Mouse (Mus musculus) embryo, embryonic 10.5 days (tissue): Measurements from ENCODE around the gene Ip6k3.

Experiments
- DNase-seq: peaks from one replicate; pipeline ENCODE4 v3.0.0-alpha.2; 2015; ENCODE audit warnings: low spot score

The Ip6k3 gene

GRCm38 (mm10) chr17:27152976-27153723 lies 14.4 kb downstream of the Ip6k3 start:
- no peak for DNase-seq

DNA sequence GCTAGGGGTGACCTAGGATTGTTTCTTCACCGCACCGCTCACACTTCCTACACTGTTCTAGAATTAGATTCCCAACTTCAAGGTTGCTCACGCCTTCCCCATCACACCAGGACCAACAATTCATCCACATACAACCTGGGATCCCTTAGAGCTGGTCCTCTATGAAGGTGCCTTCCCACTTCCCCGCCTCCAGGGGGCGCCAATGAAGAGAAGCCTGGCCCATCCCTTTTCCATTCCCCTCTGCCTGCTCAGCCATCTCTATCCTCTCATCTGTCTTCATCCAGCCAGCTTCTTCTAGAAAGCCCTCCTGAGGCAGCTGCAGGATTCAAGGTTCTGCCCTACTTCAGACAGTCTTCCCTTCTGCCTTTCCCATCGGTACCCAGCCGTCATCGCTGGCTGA lies 16.2 kb downstream of the Ip6k3 start:
- no peak for DNase-seq

DNA sequence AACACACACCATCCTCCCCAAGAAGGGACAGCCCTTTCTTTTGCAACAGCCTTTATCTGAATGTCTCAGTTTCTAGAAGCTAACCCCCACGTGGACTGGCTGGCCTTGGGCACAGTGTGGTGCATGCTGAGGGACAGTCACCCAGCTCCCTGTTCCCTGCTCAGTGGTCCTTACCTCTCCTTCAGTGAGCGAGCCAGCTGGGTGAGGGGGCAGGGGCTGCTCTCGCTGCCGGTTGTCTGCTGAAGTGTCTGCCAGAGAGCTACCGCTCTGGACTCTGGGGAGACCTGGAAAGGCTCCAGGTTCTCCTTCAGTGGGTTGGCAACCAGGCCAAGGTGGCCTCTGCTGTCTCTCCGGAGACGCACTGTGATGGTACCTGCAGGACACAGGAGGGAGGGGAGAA lies 16.7 kb downstream of the Ip6k3 start:
- DNase-seq: no peak

- peak; percentile 59 for DNase-seq
Observed at GRCm38 (mm10) chr17:27146323-27146923, 21.2 kb downstream of the Ip6k3 start.

GRCm38 (mm10) chr17:27144152-27144551 lies 23.4 kb downstream of the Ip6k3 start:
- DNase-seq: no peak

DNA sequence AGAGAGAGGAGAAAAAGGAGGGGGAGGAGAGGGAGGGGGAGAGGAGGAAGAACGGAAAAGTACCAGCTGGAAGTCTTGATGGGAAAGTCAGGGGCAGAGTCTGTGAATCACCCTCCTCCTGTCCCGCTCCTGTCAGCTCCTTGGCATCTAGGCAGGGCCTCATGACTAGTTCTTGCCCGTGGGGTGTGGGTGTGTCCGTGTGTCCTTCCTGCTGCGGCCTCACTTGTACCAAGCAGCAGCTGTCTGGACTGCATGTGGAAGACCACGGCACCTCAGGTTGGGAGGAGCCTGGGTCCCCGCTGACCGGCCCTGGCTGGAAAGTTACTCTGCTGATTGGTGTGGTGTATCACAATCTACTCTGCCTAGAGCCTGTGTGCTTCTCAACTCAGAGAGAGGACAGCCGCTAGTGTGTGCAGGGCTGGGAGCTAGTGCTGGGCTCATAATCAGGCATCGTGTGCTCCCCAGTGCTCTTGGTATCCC lies 25.6 kb downstream of the Ip6k3 start:
- no peak for DNase-seq

DNA sequence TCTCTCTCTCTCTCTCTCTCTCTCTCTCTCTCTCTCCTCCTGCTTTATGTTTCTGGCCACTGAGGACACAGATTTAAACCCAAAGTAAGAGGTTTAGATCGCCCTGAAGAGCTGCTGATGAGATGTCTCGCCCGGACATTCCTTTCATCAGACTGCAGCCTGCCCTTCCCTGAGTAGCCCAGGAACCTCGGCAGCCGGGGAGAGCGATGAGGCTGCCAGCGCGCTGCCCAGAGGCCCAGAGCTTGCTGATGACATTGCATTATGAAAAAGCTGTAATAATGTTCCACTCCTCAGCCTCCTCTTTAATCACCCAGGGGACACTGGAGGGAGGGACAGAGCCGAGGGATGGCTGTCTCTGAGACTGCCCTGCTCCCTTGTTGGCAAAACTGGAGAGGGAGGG lies 27.3 kb downstream of the Ip6k3 start:
- DNase-seq: no peak

GRCm38 (mm10) chr17:27139304-27139703 lies 28.3 kb downstream of the Ip6k3 start:
- no peak for DNase-seq

GRCm38 (mm10) chr17:27138396-27138795 lies 29.2 kb downstream of the Ip6k3 start:
- DNase-seq: no peak

DNA sequence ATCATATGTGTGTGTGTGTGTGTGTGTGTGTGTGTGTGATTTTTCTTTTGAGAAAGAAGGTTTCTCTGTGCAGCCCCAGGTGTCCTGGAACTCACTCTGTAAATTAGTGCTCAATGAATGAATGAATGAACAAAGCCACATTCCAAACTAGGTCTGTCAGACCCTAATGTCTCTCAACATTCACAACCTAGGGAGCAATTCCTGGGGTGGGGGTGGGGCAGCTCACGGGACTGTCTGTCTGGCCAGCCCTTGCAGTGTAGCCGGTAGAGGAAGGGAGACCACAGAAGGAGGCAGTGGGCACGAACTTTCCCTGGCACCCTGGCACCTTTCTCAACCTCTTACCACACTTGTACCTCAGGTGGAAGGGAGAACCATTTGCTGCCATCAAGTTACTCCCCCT lies 32.9 kb downstream of the Ip6k3 start:
- DNase-seq: no peak

DNA sequence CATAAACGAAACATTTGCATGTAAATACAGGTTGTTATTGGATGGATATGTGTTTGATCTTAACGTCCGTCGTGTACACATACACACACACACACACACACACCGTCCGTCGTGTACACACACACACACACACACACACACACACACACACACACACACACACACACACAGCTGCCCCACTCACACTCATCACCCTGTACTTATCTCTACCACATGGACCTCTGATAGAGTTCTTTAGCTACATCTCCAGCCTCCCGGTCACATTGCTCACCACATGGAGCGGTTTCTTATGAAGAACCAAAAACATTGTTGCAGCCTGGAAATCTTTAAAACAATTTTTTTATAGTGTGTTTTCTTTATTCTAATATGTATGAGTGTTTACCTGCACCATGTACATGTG lies 33.4 kb downstream of the Ip6k3 start:
- no peak for DNase-seq

GRCm38 (mm10) chr17:27133551-27134141 lies 33.9 kb downstream of the Ip6k3 start, which contains the start of gene Uqcc2:
Uqcc2 (minus strand) TSS chr17:27133916.
- DNase-seq: peak; percentile 99

DNA sequence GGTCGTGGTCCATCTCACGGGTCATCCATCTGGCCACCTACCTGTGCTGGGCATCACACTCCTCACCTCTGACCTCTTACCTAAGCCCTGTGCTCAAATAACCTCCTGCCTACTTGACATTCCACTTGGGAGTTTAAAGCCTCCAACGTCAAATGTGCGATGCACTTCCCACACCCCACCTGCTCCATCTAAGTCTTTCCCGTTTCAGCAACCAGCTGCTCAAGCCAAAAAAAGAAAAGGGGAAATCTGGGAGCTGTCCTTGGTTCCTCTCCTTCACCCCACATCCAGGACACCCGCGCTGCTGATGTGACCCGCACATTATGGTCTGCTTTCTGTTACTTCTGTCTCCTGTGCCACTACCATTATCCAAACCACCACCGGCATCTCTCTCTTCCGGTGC lies 35.4 kb downstream of the Ip6k3 start:
- DNase-seq: no peak

DNA sequence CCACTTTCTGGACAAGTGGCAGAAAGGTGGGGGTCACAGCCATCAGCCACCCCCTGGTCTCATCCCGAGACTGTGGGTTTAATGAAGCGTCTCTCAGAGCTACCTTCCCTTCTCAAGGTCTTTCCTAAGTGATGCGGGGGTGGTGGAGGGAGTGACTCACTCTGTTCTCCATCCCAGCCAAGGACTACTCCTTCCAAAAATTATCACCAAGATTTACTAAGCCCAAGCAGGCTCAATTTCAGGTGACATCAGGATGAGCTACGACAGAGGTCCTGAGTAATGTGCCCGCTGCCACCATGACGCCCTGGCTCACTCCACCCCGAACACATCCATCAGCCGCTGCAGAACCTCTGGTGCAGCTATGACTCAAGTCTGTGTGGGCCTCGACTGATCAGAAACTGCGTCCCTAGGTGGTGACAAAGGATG lies 36.3 kb downstream of the Ip6k3 start:
- DNase-seq: no peak

DNA sequence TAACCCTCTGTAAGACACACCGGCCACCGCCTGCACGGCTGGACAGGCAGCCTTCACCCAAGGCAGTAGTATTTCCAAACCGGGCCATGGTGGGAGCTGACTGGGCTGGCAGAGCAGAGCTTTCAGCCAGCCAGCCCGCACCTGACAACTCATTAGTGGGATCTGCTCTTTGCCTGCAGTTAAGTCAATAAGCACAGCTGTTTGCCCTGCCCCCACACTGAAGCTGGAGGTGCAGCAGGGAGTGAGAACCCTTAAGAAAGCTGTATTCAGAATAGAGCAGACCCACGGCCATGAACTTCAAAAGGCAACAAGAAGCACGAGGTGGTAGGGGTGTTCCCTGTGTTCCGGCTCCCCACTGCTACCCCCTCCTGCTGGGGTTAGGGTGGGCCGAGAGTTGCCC lies 37.3 kb downstream of the Ip6k3 start:
- no peak for DNase-seq

DNA sequence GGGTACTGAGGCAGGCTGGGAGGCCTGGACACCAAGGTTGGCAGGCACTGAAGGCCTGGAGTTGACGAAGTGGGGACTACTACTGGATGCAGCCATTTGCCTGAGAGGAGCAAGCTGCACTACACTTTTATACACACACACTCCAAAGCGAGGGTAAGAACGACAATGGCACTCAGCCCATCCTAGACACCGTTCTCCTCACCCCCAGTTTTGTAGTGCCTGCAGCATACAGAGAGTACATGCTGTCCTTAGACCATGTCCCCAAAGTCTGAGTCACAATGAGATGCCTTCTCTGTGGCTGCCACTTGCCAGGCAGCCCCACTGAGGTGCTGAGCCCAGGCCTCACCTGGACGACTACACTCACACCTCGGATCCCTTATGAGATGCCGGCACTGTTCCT lies 37.8 kb downstream of the Ip6k3 start:
- DNase-seq: no peak

- no peak for DNase-seq
Observed at GRCm38 (mm10) chr17:27129291-27129690, 38.3 kb downstream of the Ip6k3 start.

DNA sequence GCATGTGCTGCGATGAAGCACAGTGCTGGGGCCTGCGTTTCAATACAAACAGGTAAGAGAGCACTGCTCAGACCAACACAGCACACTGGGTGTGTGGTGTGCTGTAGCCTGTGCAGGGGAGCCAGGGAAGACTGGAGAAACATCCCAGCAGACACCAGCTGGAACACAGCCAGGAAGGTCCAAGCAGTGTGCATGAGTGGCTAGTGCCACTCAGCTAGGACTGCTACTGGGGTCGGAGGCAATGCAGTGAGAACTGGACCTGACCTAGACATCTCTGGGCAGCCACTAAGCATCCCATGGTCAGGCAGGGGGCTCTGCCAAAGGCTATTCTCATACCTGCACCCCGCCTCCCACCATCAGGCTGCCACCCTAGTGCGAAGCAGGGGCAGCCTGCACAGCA lies 39.4 kb downstream of the Ip6k3 start:
- no peak for DNase-seq

DNA sequence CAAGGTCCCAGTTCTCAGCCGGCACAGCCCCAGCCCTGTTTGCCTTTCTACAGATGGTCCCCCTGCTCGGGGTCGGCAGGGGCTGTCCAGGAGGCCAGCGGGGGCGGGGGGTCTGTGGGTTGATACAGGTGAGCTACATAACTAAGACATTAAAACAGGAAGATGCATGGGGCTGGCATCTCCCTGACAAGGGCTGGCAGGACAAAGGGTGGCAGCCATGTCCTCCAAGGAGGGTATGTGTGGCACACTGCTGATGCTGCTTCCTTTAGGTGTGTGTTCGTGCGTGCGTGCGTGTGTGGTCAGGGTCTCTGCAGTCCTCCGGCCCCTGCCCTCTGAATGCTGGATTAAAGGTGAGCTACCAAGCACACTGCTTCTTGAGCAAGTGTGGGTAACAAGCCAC lies 40.6 kb downstream of the Ip6k3 start:
- no peak for DNase-seq

DNA sequence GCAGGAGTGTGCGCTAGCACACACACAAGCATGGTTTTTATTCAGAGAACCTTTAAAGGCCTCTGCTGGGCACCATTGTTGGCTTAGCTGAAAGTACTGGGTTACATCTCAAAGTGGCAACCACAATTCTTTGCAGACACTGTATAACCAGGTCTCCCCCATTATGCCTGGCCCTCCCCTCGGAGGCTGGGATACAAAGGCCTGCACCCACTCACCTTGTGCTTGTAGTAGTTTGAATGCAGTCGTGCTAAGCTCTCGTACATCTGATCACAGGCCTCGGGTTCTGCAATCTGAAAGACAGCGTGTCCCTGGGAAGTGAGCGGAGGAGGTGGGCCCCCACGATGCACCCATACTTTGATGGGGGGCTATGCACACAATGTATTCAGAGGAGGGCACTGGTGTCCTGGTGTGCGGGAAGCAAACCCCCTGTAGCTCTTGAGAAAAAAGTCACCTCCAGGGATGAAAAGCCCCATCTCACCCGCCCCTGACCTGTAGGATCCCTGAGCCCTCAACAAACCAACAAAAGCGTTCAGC lies 41.9 kb downstream of the Ip6k3 start:
- no peak for DNase-seq

DNA sequence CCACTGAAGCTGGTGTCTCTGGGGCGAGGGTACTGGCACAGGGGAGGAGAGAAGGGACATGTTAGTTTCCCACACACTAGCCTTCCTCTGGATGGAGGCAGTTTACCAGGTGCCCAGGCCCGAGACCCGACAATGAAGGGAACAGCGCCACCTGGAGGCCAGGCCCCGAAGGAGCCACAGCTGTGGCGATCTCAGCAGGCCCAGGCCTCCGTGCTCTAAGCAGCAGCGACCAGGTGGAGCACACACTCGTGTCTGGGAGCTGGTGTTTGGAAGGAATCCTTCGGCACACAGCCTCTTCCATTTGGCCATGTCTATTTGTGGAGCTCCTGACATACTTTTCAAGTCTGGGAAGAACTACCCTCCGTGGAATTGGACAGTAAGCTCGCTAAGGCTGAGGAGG lies 42.4 kb downstream of the Ip6k3 start:
- DNase-seq: peak; percentile 76

DNA sequence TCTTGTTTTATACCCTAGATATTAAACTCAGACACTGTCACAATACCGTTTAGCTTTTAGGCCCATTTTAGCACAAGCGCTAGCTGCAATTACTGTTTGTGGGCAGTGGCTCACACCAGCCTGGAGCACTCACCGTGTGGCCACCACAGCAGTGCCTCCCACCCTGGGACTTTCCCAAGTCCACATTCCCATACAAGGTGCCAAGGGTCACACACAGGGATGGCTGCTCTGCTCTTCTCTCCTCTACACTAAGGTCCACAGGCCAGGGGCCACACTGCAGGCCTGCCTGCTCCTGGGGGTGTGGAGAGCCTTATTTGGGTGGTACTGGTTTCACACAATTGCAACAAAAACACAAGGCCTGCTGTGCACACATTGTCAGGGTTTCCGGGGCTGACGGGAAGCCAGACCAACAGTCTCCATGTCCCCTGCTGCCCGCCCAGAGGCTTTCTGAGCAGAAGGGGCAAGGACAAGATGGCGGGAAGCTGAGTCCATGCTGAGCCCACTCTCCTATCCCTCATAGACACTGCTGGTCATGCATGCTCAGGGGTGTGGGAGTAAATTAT lies 43.7 kb downstream of the Ip6k3 start:
- no peak for DNase-seq

GRCm38 (mm10) chr17:27123103-27123502 lies 44.5 kb downstream of the Ip6k3 start:
- DNase-seq: no peak
